Mouse (Mus musculus): ENCODE results near the gene B3galt6. TPM values are rescaled to one million over a fixed set of nuclear protein-coding genes. Genes with fewer than 3 reads are reported as not detected.

B3galt6 gene
- polyA plus RNA-seq (2015; fragmentation: Nextera tagmentation; extraction: Ambion mirVana), result 18.0 and 18.7 TPM in 2 replicates

GRCm38 (mm10) chr4:155992241-155992905 lies at the start of gene B3galt6, which contains the start of gene Sdf4:
Gene B3galt6, minus strand, starts transcription at chr4:155992649.
Gene Sdf4, plus strand, starts transcription at chr4:155992872.
- WGBS, result under 1% methylated on average over 98 of the region's 99 CpGs
- H3K9me3 ChIP-seq (ENCODE audit: low read length), result no peaks in the 10 kb centered on the region
- H3K36me3 ChIP-seq (ENCODE audit: insufficient read depth, low read length), result peaks cover 19% of the 10 kb centered on the region
- no peaks in the 10 kb centered on the region for H3K27me3 ChIP-seq (ENCODE audit: insufficient read depth, low read length)
- H3K4me2 ChIP-seq (replicated peaks; ENCODE audit: low read depth, low read length), result peak within 1 kb of the TSS; percentile 99
- peak; percentile 86 for ATAC-seq (ENCODE audit: low FRiP score, low TSS enrichment)
- H3K4me3 ChIP-seq (ENCODE audit: low read length), result peak within 1 kb of the TSS; percentile 91
- H3K27ac ChIP-seq (ENCODE audit: low read length), result peak within 1 kb of the TSS; percentile 96
- peaks cover 24% of the 10 kb centered on the region for H3K4me1 ChIP-seq (ENCODE audit: insufficient read depth, low read length)
- peak within 1 kb of the TSS; percentile 94 for H3K9ac ChIP-seq (replicated peaks; ENCODE audit: low read length)

- WGBS, result 15% methylated on average over 24 of the region's 25 CpGs
- Histone ChIP-seq H3K4me2 (replicated peaks; ENCODE audit: low read depth, low read length) (peak overlapping the region; percentile 44), H3K4me1 (ENCODE audit: insufficient read depth, low read length) (peaks cover 34% of the 10 kb centered on the region), H3K9me3 (ENCODE audit: low read length) (no peaks in the 10 kb centered on the region), H3K27ac (ENCODE audit: low read length) (no peak overlapping the region), H3K36me3 (ENCODE audit: insufficient read depth, low read length) (no peaks in the 10 kb centered on the region), H3K27me3 (ENCODE audit: insufficient read depth, low read length) (peaks cover 8% of the 10 kb centered on the region; the same call in 1 of the 2 replicates), H3K9ac (replicated peaks; ENCODE audit: low read length) (peak overlapping the region; percentile 31; the same call in 1 of the 2 replicates), H3K4me3 (ENCODE audit: low read length) (peak overlapping the region; percentile 26)
- ATAC-seq (ENCODE audit: low FRiP score, low TSS enrichment), result no peak
Measured at GRCm38 (mm10) chr4:156034901-156035300, 42.5 kb upstream of the B3galt6 start.

DNA sequence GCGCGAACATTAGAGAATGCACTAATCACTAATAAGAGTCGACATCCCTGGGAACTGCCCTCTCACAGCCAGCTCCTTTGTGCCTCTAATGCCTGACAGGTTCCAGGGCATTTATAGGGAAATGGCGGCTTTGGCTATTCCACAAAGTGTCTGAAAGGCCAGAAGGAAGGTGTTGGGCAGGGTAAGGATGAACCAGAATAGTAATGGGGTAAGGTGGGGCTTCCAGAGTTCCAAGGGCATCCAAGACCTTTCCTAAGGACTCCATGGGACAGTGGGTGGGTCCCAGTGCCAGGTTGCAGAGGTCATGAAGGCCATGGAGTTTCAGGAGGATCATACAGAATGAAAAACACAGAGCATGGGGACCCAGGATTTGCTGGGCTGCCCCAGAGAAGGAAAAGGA lies 41.9 kb upstream of the B3galt6 start:
- H3K4me2 ChIP-seq (replicated peaks; ENCODE audit: low read depth, low read length), result no peak overlapping the region
- H3K27ac ChIP-seq (ENCODE audit: low read length), result no peak overlapping the region
- WGBS, result 75% methylated on average over 4 of the region's 4 CpGs
- no peak overlapping the region for H3K9ac ChIP-seq (replicated peaks; ENCODE audit: low read length)
- no peak overlapping the region; the same call in 1 of the 2 replicates for H3K4me3 ChIP-seq (ENCODE audit: low read length)
- H3K27me3 ChIP-seq (ENCODE audit: insufficient read depth, low read length), result peaks cover 8% of the 10 kb centered on the region; the same call in 1 of the 2 replicates
- no peaks in the 10 kb centered on the region for H3K9me3 ChIP-seq (ENCODE audit: low read length)
- peaks cover 3% of the 10 kb centered on the region for H3K36me3 ChIP-seq (ENCODE audit: insufficient read depth, low read length)
- H3K4me1 ChIP-seq (ENCODE audit: insufficient read depth, low read length), result peaks cover 34% of the 10 kb centered on the region
- no peak for ATAC-seq (ENCODE audit: low FRiP score, low TSS enrichment)

DNA sequence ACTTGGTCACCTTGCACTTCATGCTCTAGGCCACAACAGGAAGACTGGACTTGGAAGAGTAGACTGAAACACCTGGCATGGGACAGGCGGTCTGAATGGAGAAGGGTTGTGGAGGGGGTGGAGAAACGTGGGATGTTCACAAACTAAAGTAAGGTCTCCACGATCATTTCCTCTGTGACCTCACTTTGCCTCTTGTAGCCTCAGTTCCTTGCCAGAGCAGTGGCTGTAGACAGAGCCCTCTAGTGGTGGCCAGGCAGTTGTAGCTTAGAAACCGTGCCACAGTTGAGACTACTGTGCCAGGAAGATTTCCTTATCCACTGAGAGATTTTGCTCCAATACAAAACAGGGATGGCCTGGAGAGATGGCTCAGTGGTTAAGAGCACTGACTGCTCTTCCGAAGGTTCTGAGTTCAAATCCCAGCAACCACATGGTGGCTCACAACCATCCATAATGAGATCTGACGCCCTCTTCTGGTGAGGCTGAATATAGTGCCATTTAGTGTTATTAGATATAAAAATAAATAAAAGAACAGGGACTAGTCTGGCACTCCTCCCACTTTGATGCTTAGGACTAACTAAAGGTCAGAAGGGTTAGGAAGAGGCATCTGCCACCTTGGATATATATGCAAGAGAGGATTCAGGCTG lies 41.1 kb upstream of the B3galt6 start:
- Histone ChIP-seq H3K4me3 (ENCODE audit: low read length) (no peak overlapping the region), H3K9ac (replicated peaks; ENCODE audit: low read length) (no peak overlapping the region), H3K27ac (ENCODE audit: low read length) (no peak overlapping the region), H3K36me3 (ENCODE audit: insufficient read depth, low read length) (peaks cover 6% of the 10 kb centered on the region), H3K4me2 (replicated peaks; ENCODE audit: low read depth, low read length) (no peak overlapping the region), H3K27me3 (ENCODE audit: insufficient read depth, low read length) (peaks cover 8% of the 10 kb centered on the region; the same call in 1 of the 2 replicates), H3K9me3 (ENCODE audit: low read length) (no peaks in the 10 kb centered on the region), H3K4me1 (ENCODE audit: insufficient read depth, low read length) (peaks cover 34% of the 10 kb centered on the region)
- whole genome bisulfite sequencing, result 40% methylated on average over 6 of the region's 6 CpGs
- ATAC-seq (ENCODE audit: low FRiP score, low TSS enrichment), result no peak

- 84% methylated on average over 4 of the region's 4 CpGs for WGBS
- H3K27ac ChIP-seq (ENCODE audit: low read length), result peak overlapping the region; percentile 96
Measured at GRCm38 (mm10) chr4:156032856-156033255, 40.4 kb upstream of the B3galt6 start.

DNA sequence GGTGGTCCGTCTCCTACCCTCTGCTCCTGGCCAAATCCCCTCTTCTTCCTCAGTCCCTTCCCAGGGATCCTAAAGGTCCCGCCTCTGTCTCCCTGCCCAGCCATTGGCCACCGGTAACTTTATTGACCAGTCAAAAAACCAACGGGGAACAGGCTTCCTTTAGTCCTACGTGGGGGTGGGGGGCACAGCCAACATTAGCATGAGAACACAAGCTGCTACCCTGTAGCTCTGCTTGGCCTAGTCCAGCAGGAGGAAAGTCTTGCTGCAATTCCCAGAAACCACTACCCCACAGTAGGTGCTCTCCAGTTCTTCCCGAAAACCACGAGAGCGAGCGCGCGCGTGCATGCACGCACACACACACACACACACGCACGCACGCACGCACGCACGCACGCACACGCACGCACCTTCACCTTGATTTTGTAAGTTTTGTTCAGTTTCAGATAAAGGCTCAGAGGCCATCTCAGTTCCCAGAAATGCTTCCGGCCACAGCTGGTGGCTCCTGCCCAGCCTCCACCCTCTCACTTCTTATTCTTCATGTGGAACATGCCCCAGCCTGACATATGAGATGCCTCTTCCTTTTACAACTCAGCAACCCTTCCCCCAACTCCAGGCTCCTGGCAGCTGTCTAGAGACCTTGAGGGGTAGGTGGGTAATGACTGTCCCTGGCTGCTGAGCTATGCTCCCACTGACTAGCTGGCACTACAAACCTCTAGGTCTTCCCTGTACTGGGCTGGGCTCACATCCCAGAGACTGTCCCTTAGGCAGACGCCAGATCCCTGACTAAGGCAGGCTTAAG lies 39.3 kb upstream of the B3galt6 start:
- under 1% methylated on average over 24 of the region's 24 CpGs for WGBS
- H3K9ac ChIP-seq (replicated peaks; ENCODE audit: low read length), result peak overlapping the region; percentile 70
- H3K36me3 ChIP-seq (ENCODE audit: insufficient read depth, low read length), result peaks cover 19% of the 10 kb centered on the region

More at GRCm38 (mm10) chr4:156032856-156033255, 40.4 kb upstream of the B3galt6 start:
- Histone ChIP-seq H3K9me3 (ENCODE audit: low read length) (no peaks in the 10 kb centered on the region), H3K4me3 (ENCODE audit: low read length) (no peak overlapping the region), H3K27me3 (ENCODE audit: insufficient read depth, low read length) (peaks cover 8% of the 10 kb centered on the region; the same call in 1 of the 2 replicates), H3K36me3 (ENCODE audit: insufficient read depth, low read length) (peaks cover 12% of the 10 kb centered on the region), H3K9ac (replicated peaks; ENCODE audit: low read length) (peak overlapping the region; percentile 70; the same call in 1 of the 2 replicates), H3K4me2 (replicated peaks; ENCODE audit: low read depth, low read length) (no peak overlapping the region), H3K4me1 (ENCODE audit: insufficient read depth, low read length) (peaks cover 34% of the 10 kb centered on the region)
- no peak for ATAC-seq (ENCODE audit: low FRiP score, low TSS enrichment)

DNA sequence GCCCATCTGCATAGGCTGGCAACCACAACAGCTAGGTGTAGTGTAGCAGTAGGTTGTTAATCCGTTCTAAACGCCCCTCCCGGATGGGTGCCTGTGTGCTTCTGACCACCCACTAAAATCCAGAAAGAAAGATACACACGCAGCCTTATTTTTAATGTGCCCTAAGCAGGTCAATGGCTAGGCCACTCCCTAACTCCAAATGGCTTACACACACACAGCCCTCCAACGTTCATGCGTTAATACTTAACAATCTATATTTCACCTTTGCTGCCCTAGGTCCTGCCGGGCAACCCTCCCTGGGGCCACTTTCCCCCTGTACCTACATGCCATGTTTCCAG lies 38.8 kb upstream of the B3galt6 start:
- H3K9me3 ChIP-seq (ENCODE audit: low read length), result no peaks in the 10 kb centered on the region
- peaks cover 36% of the 10 kb centered on the region for H3K4me1 ChIP-seq (ENCODE audit: insufficient read depth, low read length)
- H3K27ac ChIP-seq (ENCODE audit: low read length), result peak overlapping the region; percentile 96
- H3K4me3 ChIP-seq (ENCODE audit: low read length), result peak overlapping the region; percentile 67
- peak; percentile 27 for ATAC-seq (ENCODE audit: low FRiP score, low TSS enrichment)
- peak overlapping the region; percentile 70 for H3K9ac ChIP-seq (replicated peaks; ENCODE audit: low read length)
- peaks cover 8% of the 10 kb centered on the region; the same call in 1 of the 2 replicates for H3K27me3 ChIP-seq (ENCODE audit: insufficient read depth, low read length)
- H3K4me2 ChIP-seq (replicated peaks; ENCODE audit: low read depth, low read length), result peak overlapping the region; percentile 72
- H3K36me3 ChIP-seq (ENCODE audit: insufficient read depth, low read length), result peaks cover 19% of the 10 kb centered on the region
- 4% methylated on average over 7 of the region's 7 CpGs for WGBS

More for the DNA sequence above, 39.3 kb upstream of the B3galt6 start:
- Histone ChIP-seq H3K4me1 (ENCODE audit: insufficient read depth, low read length) (peaks cover 34% of the 10 kb centered on the region), H3K9me3 (ENCODE audit: low read length) (no peaks in the 10 kb centered on the region), H3K27me3 (ENCODE audit: insufficient read depth, low read length) (peaks cover 8% of the 10 kb centered on the region; the same call in 1 of the 2 replicates), H3K4me3 (ENCODE audit: low read length) (peak overlapping the region; percentile 67), H3K4me2 (replicated peaks; ENCODE audit: low read depth, low read length) (peak overlapping the region; percentile 72), H3K27ac (ENCODE audit: low read length) (peak overlapping the region; percentile 96)
- ATAC-seq (ENCODE audit: low FRiP score, low TSS enrichment), result peak; percentile 88

DNA sequence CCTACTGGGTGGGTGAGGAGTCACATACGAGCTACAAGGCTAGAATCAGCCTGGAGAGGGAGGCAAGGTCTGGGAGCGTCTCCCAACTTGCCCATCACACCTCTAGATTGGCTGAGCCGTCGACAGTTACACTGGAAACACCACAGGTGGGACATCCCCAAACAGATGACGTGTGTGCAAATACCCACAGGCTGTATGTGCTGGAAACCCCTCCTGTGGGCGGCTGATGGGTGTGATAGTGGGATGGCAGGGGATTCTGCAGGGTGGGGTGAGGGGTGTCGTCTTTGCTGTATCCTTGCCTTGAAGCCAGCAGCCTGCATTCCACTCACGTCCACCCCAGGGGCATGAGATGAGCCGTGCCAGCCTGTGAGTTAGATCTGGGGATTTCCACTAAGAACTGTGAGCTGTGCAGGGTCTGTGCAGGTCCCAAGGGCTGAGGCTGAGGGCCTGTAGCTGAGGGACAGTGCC lies 38.2 kb upstream of the B3galt6 start:
- H3K4me3 ChIP-seq (ENCODE audit: low read length), result peak overlapping the region; percentile 67
- H3K4me2 ChIP-seq (replicated peaks; ENCODE audit: low read depth, low read length), result peak overlapping the region; percentile 72
- H3K9ac ChIP-seq (replicated peaks; ENCODE audit: low read length), result peak overlapping the region; percentile 70
- peaks cover 3% of the 10 kb centered on the region; the same call in 1 of the 2 replicates for H3K27me3 ChIP-seq (ENCODE audit: insufficient read depth, low read length)
- H3K36me3 ChIP-seq (ENCODE audit: insufficient read depth, low read length), result peaks cover 19% of the 10 kb centered on the region
- ATAC-seq (ENCODE audit: low FRiP score, low TSS enrichment), result no peak
- WGBS, result 61% methylated on average over 9 of the region's 9 CpGs
- H3K4me1 ChIP-seq (ENCODE audit: insufficient read depth, low read length), result peaks cover 37% of the 10 kb centered on the region
- no peaks in the 10 kb centered on the region for H3K9me3 ChIP-seq (ENCODE audit: low read length)
- H3K27ac ChIP-seq (ENCODE audit: low read length), result peak overlapping the region; percentile 96

GRCm38 (mm10) chr4:156028580-156028979 lies 36.1 kb upstream of the B3galt6 start:
- Histone ChIP-seq H3K4me2 (replicated peaks; ENCODE audit: low read depth, low read length) (no peak overlapping the region), H3K9me3 (ENCODE audit: low read length) (no peaks in the 10 kb centered on the region), H3K27ac (ENCODE audit: low read length) (no peak overlapping the region), H3K4me1 (ENCODE audit: insufficient read depth, low read length) (peaks cover 32% of the 10 kb centered on the region), H3K4me3 (ENCODE audit: low read length) (no peak overlapping the region), H3K27me3 (ENCODE audit: insufficient read depth, low read length) (no peaks in the 10 kb centered on the region), H3K36me3 (ENCODE audit: insufficient read depth, low read length) (peaks cover 19% of the 10 kb centered on the region), H3K9ac (replicated peaks; ENCODE audit: low read length) (no peak overlapping the region)
- no peak for ATAC-seq (ENCODE audit: low FRiP score, low TSS enrichment)
- 92% methylated on average over 7 of the region's 7 CpGs for WGBS

Measured in kidney, embryonic 16.5 days (tissue).